Mouse (Mus musculus) hindbrain, postnatal 0 days (tissue): ENCODE results near the gene Nlrp5. TPM values are rescaled to one million over a fixed set of nuclear protein-coding genes. Genes with fewer than 3 reads are reported as not detected.
"Not testable (repeated sequence)": the region's sequence is repeated elsewhere in the genome, so short reads cannot be mapped to it uniquely, and the experiment has no call there.

Experiments used
- ATAC-seq: fragments of 200-750 bp; cut with Nextera tagmentation; 2 replicates; pipeline ENCODE4 v1.8.0; 2017; ENCODE audit warnings: mild to moderate bottlenecking, moderate TSS enrichment, moderate library complexity
- DNase-seq: peaks from one replicate; pipeline ENCODE4 v3.0.0-alpha.2; 2015; ENCODE audit warnings: low spot score
- H3K27ac ChIP-seq: fragments of 300-500 bp; sonication (generic); 2 replicates; pipeline ENCODE4 v1.5.1; 2014; ENCODE audit warnings: mild to moderate bottlenecking
- H3K27me3 ChIP-seq: fragments of 300-500 bp; sonication (generic); 2 replicates; pipeline ENCODE4 v1.6.1; 2014; ENCODE audit warnings: low read length, mixed read lengths; ENCODE audit not compliant: insufficient read depth
- H3K36me3 ChIP-seq: fragments of 300-500 bp; sonication (generic); 2 replicates; pipeline ENCODE4 v1.6.1; 2014; ENCODE audit warnings: low read length, mixed read lengths; ENCODE audit not compliant: insufficient read depth
- H3K4me1 ChIP-seq: fragments of 300-500 bp; sonication (generic); 2 replicates; pipeline ENCODE4 v1.6.1; 2014; ENCODE audit warnings: antibody characterized with exemption, low read length, mixed read lengths; ENCODE audit not compliant: insufficient read depth
- H3K4me2 ChIP-seq: fragments of 300-500 bp; sonication (generic); 2 replicates; pipeline ENCODE4 v1.6.1; 2014; ENCODE audit warnings: low read depth, mild to moderate bottlenecking, low read length, moderate library complexity, mixed read lengths
- H3K4me3 ChIP-seq: fragments of 300-500 bp; sonication (generic); 2 replicates; pipeline ENCODE4 v1.5.1; 2014; ENCODE audit warnings: low read length
- H3K9ac ChIP-seq: fragments of 300-500 bp; sonication (generic); replicated peaks from 2 replicates; pipeline ENCODE4 v1.6.1; 2014; ENCODE audit warnings: mild to moderate bottlenecking, low read length, moderate library complexity, mixed read lengths
- H3K9me3 ChIP-seq: fragments of 300-500 bp; sonication (generic); 2 replicates; pipeline ENCODE4 v1.6.1; 2016; ENCODE audit warnings: low read length, mixed read lengths
- CTCF ChIP-seq: IDR thresholded peaks from 2 replicates; pipeline ENCODE4 v1.5.1; 2016; ENCODE audit warnings: antibody characterized with exemption, control low read depth, low read depth
- whole genome bisulfite sequencing: fragments of 180-500 bp; shearing (Covaris S2); extraction: QIAGEN DNeasy Blood & Tissue Kit; methylation state at CpG from one replicate; pipeline ENCODE4 v1.1.7; 2014; 5-methylcytosine and 5-hydroxymethylcytosine counted together
- microRNA-seq, 2 experiments: library from miRNA; unstranded; fragments of <30 nt; microRNA quantifications; one replicate each; pipeline ENCODE4; 2016
- polyA plus RNA-seq: library from polyadenylated mRNA; unstranded; fragments of >200 nt; fragmentation: Nextera tagmentation; extraction: Ambion mirVana; gene quantifications from 2 replicates; pipeline ENCODE4 v1.2.1, GENCODE M21; 2015
- total RNA-seq: library from RNA; depleted of rRNA; stranded (reverse); fragments of >200 nt; gene quantifications from 2 replicates; pipeline ENCODE4 v1.2.3, GENCODE M21; 2014; rRNA removed

The Nlrp5 gene
- not detected in 2 replicates for total RNA-seq
- not detected in 2 replicates for polyA plus RNA-seq

DNA sequence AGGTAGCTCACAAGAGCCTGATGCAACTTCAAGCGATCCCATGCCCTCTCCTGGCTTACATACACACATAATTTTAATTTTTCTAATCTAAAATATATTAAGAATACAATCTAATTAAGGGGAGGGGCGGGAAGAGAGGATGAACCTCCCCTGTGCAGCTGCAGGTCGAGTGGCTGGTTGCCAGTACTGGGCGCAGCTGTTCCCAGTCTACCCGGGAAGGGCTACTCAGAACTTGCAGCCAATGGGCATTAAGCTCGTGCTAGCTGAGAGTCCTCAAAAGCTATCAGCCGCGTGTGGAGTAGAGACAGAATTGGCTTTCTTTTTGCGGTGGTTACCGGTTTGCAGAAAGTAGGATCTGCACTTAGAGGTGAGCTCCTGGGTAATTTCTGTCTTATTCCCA is at the start of gene Nlrp5:
Gene Nlrp5, plus strand, starts transcription at position 301 of the 400 bp plus-strand sequence.
- H3K9me3 ChIP-seq = peaks cover 28% of the 10 kb centered on the region
- 70% methylated on average over 10 of the region's 10 CpGs for WGBS
- no peaks in the 10 kb centered on the region for H3K36me3 ChIP-seq
- no peak within 1 kb of the TSS for H3K4me2 ChIP-seq
- ATAC-seq (no peak), DNase-seq (no peak)
- no peak within 1 kb of the TSS for H3K9ac ChIP-seq
- H3K27ac ChIP-seq = no peak within 1 kb of the TSS
- H3K4me1 ChIP-seq = no peaks in the 10 kb centered on the region
- no peak within 1 kb of the TSS for H3K4me3 ChIP-seq
- H3K27me3 ChIP-seq = no peaks in the 10 kb centered on the region
- no peak for TF ChIP-seq CTCF

DNA sequence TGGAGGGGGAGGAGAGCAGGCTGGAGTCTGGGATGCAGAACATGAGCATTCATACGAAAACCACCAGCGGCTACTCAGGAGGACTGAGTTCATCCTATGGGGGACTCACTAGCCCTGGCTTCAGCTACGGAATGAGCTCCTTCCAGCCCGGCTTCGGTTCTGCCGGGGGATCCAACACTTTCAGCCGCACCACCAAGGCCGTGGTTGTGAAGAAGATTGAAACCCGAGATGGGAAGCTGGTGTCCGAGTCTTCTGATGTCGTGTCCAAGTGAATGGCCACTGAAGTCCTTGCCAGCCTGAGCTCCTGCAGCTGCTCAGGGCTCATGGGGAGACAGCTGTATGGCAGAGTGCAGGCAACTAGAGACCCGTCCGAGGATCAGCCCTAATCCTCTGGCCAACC is 27.4 kb upstream of the Nlrp5 start:
- H3K4me3 ChIP-seq, H3K36me3 ChIP-seq, ATAC-seq, H3K4me2 ChIP-seq, H3K9ac ChIP-seq, H3K27ac ChIP-seq, H3K27me3 ChIP-seq, DNase-seq, H3K4me1 ChIP-seq: not testable (repeated sequence)
- 92% methylated on average over 12 of the region's 13 CpGs for WGBS
- peaks cover 17% of the 10 kb centered on the region for H3K9me3 ChIP-seq

DNA sequence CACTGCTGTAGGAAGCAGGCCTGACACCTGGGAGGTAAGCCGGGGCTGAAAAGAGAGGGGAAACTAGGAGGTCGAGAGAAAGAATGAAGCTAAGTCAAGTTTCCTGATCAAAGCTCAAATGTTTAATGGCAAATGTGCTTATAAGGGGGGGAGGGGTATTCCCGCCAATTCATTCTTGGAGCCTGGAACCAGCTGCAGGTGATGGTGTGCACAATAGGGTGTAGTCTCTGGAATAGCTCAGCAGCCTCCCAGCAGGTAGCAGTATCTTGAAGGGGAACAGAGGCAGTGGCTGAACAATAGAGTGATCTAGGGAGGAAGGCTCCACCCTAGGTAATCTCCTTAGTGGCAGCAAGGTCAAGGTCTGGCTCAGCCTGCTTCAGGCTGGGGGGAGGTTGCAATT is 84.5 kb downstream of the Nlrp5 start:
- H3K4me1 ChIP-seq, H3K9ac ChIP-seq, ATAC-seq, H3K4me3 ChIP-seq, DNase-seq, H3K4me2 ChIP-seq, H3K27me3 ChIP-seq, H3K36me3 ChIP-seq, H3K27ac ChIP-seq: not testable (repeated sequence)
- 68% methylated on average over 3 of the region's 3 CpGs for WGBS
- peaks cover 33% of the 10 kb centered on the region for H3K9me3 ChIP-seq

DNA sequence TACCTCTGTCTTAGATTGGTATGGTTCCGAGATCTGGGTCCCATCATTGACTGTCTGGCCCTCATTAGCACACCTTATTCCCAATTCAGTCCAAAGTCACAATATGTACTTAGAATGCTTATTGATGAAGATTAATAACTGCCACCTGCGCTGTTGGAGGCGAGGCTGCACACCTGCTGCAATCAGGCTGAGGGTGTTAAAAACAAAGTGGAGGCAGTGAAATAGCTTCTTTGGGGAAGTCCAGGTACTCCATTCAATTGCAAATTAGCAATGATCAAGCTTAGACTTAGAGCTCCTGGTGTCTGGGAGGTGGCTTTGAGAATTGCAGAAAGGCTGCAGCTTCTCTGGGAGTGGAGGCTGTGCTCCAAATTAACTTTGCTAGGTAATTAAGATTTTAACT is 85.1 kb downstream of the Nlrp5 start:
- H3K27me3 ChIP-seq, H3K36me3 ChIP-seq, H3K4me1 ChIP-seq, H3K27ac ChIP-seq, DNase-seq, H3K4me3 ChIP-seq, H3K4me2 ChIP-seq, H3K9ac ChIP-seq, ATAC-seq: not testable (repeated sequence)
- peaks cover 33% of the 10 kb centered on the region for H3K9me3 ChIP-seq
- WGBS = 60% methylated on average over 3 of the region's 3 CpGs

DNA sequence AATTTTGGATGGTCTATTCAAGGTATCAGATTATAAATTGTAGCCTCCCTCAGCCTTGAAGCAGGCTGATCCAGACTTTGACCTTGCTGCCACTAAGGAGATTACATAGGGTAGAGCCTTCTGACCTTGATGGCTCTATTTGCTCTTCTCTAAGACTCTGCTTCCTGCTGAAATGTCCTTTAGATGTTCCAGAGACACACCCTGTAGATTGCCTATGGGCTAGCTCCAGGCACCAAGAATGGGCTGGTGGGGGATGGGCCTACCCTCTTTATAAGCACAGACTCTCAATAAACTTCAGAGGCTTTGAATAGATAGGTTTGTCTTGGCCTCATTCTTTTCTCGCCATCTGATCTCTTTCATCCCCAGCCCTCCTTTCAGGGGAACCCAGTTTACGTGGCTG is 87.2 kb downstream of the Nlrp5 start:
- not testable (repeated sequence) for DNase-seq, H3K9ac ChIP-seq, H3K4me1 ChIP-seq, H3K27me3 ChIP-seq, ATAC-seq, H3K27ac ChIP-seq, H3K4me3 ChIP-seq, H3K4me2 ChIP-seq, H3K36me3 ChIP-seq
- 69% methylated on average over 2 of the region's 2 CpGs for WGBS
- H3K9me3 ChIP-seq = peaks cover 22% of the 10 kb centered on the region

Small RNA genes lying within 50 kb of the gene (microRNA-seq; reads per million reads assigned to microRNA genes)
- 0 reads per million in 2 experiments for gene Gm25196

Other genes starting within 250 kb of the Nlrp5 start
- gene Gm10662, start 241.4 kb upstream of the Nlrp5 start, total RNA-seq = not detected in 2 replicates
- not detected in 2 replicates for gene Gm10662, start 241.4 kb upstream of the Nlrp5 start, polyA plus RNA-seq
- not detected in 2 replicates for gene Vmn1r165, start 168.6 kb upstream of the Nlrp5 start, total RNA-seq
- not detected in 2 replicates for gene Vmn1r165, start 168.6 kb upstream of the Nlrp5 start, polyA plus RNA-seq
- gene Vmn1r166, start 134.2 kb upstream of the Nlrp5 start, total RNA-seq = not detected in 2 replicates
- gene Vmn1r166, start 134.2 kb upstream of the Nlrp5 start, polyA plus RNA-seq = not detected in 2 replicates
- not detected in 2 replicates for gene Gm6902, start 107.0 kb upstream of the Nlrp5 start, total RNA-seq
- gene Gm6902, start 107.0 kb upstream of the Nlrp5 start, polyA plus RNA-seq = not detected in 2 replicates
- not detected in 2 replicates for gene Nlrp4e, start 84.7 kb upstream of the Nlrp5 start, total RNA-seq
- gene Nlrp4e, start 84.7 kb upstream of the Nlrp5 start, polyA plus RNA-seq = not detected in 2 replicates
- gene Vmn1r167, start 121.3 kb downstream of the Nlrp5 start, total RNA-seq = not detected in 2 replicates
- gene Vmn1r167, start 121.3 kb downstream of the Nlrp5 start, polyA plus RNA-seq = not detected in 2 replicates
- gene Vmn1r168, start 153.8 kb downstream of the Nlrp5 start, total RNA-seq = not detected in 2 replicates
- gene Vmn1r168, start 153.8 kb downstream of the Nlrp5 start, polyA plus RNA-seq = not detected in 2 replicates
- not detected in 2 replicates for gene Vmn1r169, start 189.6 kb downstream of the Nlrp5 start, total RNA-seq
- not detected in 2 replicates for gene Vmn1r169, start 189.6 kb downstream of the Nlrp5 start, polyA plus RNA-seq
- not detected in 2 replicates for gene Vmn1r170, start 220.3 kb downstream of the Nlrp5 start, total RNA-seq
- gene Vmn1r170, start 220.3 kb downstream of the Nlrp5 start, polyA plus RNA-seq = not detected in 2 replicates
- gene Vmn1r171, start 244.8 kb downstream of the Nlrp5 start, total RNA-seq = not detected in 2 replicates
- not detected in 2 replicates for gene Vmn1r171, start 244.8 kb downstream of the Nlrp5 start, polyA plus RNA-seq